Mouse (Mus musculus): ENCODE results near the gene Dpm2. TPM values are rescaled to one million over a fixed set of nuclear protein-coding genes. Genes with fewer than 3 reads are reported as not detected.
A peak's percentile ranks its signal among the peaks of the same experiment; 100 is the strongest.

The Dpm2 gene
- total RNA-seq, 2 experiments from 2014 or later, result 19.6 to 25.7 TPM

- DNase-seq, result no peak
Measured at GRCm38 (mm10) chr2:32585149-32585714, 14.6 kb downstream of the Dpm2 start.

DNA sequence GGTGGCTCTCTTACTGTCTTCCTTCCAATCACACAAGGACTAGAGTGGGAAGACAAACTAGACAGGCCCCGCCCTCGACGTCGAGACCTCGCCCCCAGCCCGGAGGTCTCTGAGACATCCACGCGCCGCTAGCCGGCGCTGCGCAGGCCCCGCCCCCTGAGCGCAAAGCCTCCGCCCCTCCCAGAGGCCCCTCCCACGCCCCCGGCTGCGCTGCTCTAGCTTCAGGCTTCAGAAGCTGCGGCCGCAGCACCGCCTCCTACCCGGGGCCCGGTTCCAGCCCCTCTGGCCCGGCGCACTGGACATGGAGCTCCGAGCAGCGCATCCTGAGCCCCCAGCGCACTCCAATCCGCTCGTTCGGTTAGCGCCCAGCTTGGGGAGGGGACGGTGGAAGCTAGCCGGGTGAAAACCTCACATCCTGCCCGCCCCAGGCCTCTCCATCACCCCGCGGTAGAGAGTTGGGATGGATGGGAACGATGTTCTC is 16.3 kb downstream of the Dpm2 start, which contains the start of gene St6galnac4:
Gene St6galnac4 (plus strand): TSS at position 225 of the 481 bp plus-strand sequence.
- peak; percentile 94 for DNase-seq

DNA sequence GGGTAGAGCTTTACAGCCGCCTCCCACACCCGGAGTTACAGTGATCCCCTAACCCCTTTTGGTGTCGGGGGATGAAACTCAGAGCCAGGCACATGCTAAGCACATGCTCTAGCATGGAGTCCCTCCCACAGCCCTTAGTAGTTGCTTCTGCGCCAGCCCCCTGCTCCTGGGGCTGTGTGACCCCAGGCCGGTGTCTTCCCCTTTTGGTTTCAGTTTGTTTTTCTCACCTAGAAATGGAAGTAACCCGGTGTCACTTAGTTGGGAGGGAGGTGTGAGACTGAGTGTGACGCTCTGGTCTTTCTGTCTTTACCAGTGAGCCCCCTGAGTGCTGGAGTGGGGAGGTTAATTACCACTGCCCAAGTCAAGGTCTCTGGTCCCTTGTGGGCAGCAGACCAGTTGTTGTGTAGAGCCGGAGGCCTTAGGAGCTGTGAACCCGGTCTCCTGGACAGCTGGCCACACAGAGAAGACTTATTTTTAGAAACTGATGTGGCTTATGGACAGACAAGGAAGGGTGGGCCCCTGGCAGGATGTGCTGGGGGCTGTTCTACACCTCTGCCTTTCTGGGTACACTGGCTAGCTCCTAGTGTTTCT is 17.2 kb downstream of the Dpm2 start:
- peak; percentile 31 for DNase-seq

DNA sequence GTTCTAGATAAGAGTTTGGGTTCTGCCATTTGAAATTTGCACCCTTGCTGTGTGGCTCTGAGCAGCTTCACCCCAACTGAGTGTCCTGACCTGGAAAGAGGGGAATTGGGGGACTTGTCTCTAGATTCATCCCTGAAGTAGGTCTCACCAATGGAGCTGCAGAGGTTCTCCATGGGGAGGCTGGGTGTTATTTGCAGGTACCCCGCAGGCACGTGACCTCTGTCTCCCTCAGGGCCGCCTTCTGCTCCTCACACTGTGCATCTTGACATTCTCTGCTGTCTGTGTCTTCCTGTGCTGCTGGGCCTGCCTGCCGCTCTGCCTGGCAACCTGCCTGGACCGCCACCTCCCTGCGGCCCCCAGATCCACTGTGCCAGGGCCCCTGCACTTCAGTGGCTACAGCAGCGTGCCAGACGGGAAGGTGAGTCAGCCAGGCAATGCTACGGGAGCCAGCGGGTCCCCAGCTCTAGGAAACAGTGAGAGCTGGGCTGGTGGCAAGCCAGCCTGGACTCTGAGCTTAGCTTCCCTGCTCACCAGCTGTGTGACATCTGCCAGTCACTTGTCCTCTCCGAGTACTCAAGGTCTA is 18.6 kb downstream of the Dpm2 start:
- peak; percentile 42 for DNase-seq

GRCm38 (mm10) chr2:32590224-32590623 is 19.6 kb downstream of the Dpm2 start:
- DNase-seq, result peak; percentile 41

DNA sequence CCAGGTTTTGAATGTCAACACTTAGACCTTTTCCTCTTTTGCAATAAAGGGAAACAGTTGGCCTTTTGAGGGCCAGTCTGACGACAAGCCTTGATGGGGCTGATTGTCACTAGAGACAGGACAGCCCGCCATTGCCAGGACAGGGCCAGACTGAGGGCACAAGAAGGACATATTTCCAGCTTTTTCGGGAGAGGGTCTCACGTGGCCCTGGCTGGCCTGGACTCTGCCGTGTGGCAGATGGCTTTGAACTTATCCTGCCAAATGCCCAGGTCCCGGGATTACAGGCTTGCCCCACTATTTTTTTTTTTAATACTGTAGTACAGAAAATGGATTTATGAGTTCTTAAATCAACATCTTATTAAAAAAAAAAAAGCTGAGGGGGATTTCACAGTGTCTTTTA is 20.6 kb downstream of the Dpm2 start:
- DNase-seq, result no peak

- DNase-seq, result peak; percentile 58
Measured at GRCm38 (mm10) chr2:32596725-32597124, 26.1 kb downstream of the Dpm2 start.

DNA sequence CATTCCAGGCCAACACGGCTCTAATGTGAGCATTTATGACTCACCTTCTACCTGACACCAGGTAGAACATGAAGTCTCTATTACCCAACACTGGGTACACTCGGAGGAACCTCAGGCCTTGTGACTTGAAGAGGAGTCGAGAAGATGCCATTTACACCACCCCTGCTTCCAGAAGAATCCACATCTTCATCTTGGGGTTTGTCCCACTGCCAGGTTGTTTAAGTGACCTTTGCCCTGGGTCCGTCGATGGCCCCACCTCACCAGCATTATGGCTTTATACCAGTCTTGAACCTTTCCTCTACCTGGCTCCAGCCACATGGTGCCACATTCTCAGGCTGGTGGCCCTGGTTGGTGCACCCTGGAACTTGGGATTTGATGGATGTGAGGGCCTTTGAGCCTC is 26.6 kb downstream of the Dpm2 start:
- DNase-seq, result no peak

GRCm38 (mm10) chr2:32597699-32598098 is 27.0 kb downstream of the Dpm2 start:
- DNase-seq, result no peak

- peak; percentile 36 for DNase-seq
Measured at GRCm38 (mm10) chr2:32598506-32598905, 27.8 kb downstream of the Dpm2 start.

DNA sequence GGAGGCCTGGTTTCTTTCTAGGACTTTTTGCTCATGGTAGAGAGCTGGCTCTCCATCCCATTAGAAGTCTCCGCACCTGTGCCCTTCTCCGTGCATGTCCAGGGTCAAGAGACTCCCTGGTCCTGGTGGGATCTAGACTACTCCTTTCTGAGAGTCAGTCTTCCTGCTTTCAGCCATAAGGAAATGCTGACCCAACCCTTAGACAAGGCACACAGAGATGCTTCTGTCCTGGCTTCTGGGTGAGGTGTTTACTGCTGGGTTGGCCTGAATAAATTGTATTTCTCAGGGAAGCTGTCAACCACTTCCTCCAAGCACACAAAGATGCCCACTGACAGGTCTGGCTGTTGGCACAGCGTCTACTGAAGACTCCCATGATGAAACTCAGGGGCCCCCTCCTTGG is 28.8 kb downstream of the Dpm2 start, which contains the start of gene St6galnac6:
Gene St6galnac6 (plus strand): TSS at position 301 of the 400 bp plus-strand sequence.
- DNase-seq, result no peak

DNA sequence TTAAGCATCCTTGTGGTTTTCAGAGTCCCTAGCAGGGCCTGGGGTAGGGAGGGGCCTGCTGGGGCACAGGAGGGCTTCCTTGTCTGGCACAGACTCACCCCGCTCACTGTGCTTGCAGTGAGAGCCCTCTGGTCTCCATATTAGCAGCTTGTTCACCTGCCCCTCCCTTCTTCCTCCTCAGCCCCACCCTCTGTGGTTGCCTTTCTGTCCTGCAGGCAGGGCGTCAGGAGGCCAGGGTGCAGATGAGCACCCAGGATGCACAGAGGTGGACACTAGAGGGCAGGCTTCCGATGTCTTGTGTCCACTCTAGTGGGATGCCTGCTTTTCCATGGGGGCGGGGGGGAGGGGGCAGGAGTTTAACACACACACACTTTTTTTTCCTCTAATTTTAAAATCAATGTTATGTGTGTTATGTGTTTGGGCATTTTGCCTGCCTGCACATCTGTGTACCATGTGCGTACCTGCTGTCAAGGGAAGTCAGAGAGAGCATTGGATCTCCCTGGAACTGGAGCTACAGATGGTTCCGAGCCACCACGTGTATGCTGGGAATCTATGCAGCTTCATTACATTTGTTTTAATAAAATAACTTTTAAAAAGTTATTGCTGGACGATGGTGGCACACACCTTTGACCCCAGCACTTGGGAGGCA is 30.9 kb downstream of the Dpm2 start:
- DNase-seq, result no peak

DNA sequence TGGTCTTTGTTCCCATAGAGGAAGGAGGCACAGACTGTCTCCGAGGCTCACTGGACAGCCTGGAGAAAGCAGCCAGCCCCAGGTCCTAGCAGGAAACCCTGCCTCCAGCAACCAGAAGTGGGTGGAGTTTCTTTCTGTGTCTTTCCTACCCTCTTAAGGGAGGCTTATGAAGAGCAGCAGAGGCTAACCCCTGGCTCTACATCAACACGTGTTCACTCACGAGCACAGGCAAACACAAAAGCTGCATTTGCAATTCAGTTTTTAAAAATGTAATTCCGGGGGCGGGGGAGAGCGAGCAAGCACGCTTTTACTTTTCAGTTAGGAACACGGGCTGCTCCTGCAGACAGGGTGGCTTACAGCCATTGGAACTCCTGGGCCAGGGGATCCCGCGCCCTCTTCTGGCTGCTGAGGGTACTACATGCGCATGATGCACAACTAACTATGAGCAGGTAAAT is 32.0 kb downstream of the Dpm2 start:
- peak; percentile 92 for DNase-seq

DNA sequence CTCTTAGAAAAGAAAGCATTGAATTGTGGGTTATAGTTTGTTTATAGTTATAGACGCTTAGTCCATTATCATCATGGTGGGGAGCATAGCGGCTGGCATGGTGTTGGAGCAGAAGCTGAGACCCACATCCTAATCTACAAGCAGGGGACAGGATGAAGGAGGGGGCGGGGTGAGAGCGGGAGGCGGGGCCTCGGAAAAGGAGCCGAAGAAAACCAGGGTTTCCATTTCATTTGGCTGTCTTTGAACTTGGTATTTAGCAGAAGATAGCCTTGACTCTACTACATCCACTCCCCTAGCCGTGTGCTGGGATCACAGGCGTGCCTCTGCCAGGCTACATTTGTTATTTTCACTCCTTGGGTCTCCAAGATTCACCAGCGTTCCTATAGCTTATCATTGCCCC is 34.0 kb downstream of the Dpm2 start:
- no peak for DNase-seq

- DNase-seq, result peak; percentile 91
Measured at GRCm38 (mm10) chr2:32606161-32607142, 35.8 kb downstream of the Dpm2 start.

DNA sequence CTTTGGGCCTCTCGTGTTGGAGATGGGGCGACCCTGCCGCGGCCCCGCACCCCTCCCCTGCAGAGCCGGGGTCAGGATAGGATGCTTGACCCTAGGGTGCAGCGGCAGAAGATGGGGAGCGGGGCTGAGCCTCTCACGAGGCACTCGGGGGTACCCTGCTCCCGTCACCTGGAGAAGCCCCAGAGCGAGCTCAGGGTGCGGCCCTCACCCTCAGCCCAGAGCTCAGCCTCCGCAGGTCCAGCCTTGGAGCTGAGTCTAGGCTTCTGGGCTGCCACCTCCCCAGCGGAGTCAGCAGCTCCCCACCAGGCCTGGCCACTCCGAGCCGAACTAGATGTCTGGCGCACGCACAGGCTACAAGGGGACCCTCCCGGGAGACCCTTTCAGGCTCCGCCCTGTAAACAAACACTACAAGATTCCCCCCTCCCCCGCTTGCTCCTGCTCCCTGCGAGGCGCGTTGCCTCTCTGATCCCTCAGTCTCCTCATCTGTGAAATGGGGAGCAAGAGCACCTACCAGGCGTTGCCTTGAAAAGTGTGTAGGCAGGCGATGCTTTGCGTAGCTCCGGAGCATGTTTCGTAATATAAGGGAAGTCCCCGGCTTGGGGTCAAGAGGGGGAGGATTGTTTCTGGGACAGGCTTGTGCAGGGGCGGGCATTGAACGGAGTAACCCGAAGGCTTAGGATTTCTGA is 36.7 kb downstream of the Dpm2 start:
- DNase-seq, result peak; percentile 58

GRCm38 (mm10) chr2:32608141-32608777 is 37.6 kb downstream of the Dpm2 start:
- DNase-seq, result peak; percentile 70

- DNase-seq, result no peak
Measured at GRCm38 (mm10) chr2:32608778-32609435, 38.2 kb downstream of the Dpm2 start.

DNA sequence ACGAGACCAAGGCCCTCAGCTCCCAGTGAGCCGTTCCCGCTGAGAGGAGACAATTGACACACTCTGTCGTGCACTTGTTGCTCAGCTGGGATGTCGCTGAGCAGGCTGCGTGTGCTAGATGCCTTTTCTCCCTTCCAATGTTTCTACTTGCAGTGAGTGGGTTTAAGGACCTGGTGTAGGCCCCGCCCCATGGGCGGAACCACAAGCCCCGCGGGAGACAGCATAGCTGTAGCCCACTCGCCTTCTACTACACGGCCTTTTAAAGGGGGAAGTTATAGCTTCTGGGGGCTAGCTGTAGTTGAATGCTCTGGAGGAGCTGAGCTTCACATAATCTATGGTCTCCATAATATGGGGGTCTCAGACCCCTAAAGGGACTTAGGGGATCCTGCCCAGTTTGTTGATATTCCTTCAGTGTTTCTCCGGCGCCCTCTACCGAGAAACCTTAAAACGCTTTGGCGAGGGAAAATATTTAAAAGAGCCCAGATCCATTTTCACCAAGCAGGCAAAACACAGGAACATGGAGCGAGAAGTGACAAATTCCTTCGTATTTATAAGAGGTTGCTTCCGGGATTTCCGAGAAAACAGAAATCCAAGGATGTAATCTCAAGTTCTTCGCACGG is 40.1 kb downstream of the Dpm2 start:
- DNase-seq, result no peak

DNA sequence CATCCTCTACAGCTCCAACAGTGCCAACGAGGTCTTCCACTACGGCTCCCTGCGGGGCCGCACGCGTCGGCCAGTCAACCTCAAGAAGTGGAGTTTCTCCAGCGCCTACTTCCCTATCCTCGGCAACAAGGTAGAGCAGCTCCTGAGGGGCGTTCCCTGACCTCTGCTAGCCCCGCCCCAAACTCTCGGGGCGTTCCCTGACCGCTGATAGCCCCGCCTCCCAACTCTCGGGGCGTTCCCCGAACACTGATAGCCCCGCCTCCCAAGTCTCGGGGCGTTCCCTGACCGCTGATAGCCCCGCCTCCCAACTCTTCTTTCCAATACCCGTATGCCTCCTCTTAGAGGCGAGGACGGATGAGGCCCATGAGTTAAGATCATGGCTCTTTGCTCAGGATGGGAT is 41.6 kb downstream of the Dpm2 start:
- no peak for DNase-seq

All from gastrocnemius, postnatal 10 days (tissue).